ENCODE assay signal across 16 mouse cellular contexts in the genomic region with DNA sequence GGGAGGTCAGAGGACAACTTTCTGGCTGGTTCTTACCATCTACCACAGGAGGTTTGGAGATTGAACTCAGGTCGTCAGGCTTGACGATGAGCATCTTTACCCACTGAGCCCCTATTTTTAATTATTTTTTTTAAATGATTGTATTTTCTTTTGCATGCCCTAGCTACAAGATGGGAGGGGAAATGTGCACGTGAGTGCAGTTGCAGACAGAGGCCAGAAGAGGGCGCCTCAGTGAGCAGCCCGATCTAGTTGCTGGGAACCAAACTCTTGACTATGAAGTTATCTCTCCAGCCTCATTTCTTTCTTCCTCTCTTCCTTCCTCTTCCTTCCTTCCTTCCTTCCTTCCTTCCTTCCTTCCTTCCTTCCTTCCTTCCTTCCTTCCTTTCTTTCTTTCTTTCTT.
DNase-seq lines count a peak whose midpoint lies in the region; ATAC-seq and TF ChIP-seq lines count a peak whose summit lies in the region.
"Had no signal": no experiment of that assay in that cellular context is flagged by ENCODE, and none has a peak within 500 bp of the region (broad histone marks: within the 10 kb centered on the region; RNA-seq: fewer than 3 reads in every experiment).

No protein-coding gene starts in this region.

- TF ChIP-seq POLR2A in kidney, adult 2 months (IDR thresholded peaks at IDR 0.05; ENCODE audit: low read depth, low read length): no peak
- TF ChIP-seq POLR2A in small intestine, adult 2 months (IDR thresholded peaks at IDR 0.05; ENCODE audit: low read depth, low read length): no peak

- no peaks in the 10 kb centered on the region for H3K4me1 ChIP-seq in kidney, adult 2 months (ENCODE audit: control insufficient read depth, insufficient read depth, low read length)
- no peaks in the 10 kb centered on the region for H3K4me1 ChIP-seq in midbrain, embryonic 11.5 days (ENCODE audit: control insufficient read depth, insufficient read depth, low read length)
- no peaks in the 10 kb centered on the region for H3K4me1 ChIP-seq in midbrain, embryonic 14.5 days (ENCODE audit: control insufficient read depth, insufficient read depth, low read length)
- H3K4me1 ChIP-seq in small intestine, adult 2 months (ENCODE audit: control insufficient read depth, insufficient read depth, insufficient read length, low read length): no peaks in the 10 kb centered on the region
- H3K4me1 ChIP-seq: forebrain, embryonic 13.5 days; hindbrain, embryonic 15.5 days; stomach, embryonic 15.5 days had no signal

- H3K4me2 ChIP-seq in midbrain, embryonic 11.5 days: no peak overlapping the region
- no peak overlapping the region for H3K4me2 ChIP-seq in midbrain, embryonic 14.5 days (ENCODE audit: low read length)
- H3K4me2 ChIP-seq: embryonic facial prominence, embryonic 15.5 days; forebrain, embryonic 13.5 days; hindbrain, embryonic 15.5 days; limb, embryonic 12.5 days; stomach, embryonic 15.5 days had no signal

- 0 out of 2 replicates have a peak, but pooled peaks have one; percentile 19 for TF ChIP-seq CTCF in kidney, adult 2 months (conservative IDR thresholded peaks at IDR 0.05; ENCODE audit: insufficient read depth, insufficient read length, low read depth, low read length)
- peak; percentile 15; the same call in 1 of the 2 replicates for TF ChIP-seq CTCF in small intestine, adult 2 months (IDR thresholded peaks at IDR 0.05; ENCODE audit: extremely low read depth, insufficient read length, insufficient replicate concordance, low read depth, low read length)

- H3K27ac ChIP-seq in kidney, adult 2 months (ENCODE audit: insufficient read depth, low read depth, low read length): no peak overlapping the region
- H3K27ac ChIP-seq in midbrain, embryonic 11.5 days (ENCODE audit: low read depth, low read length): no peak overlapping the region
- H3K27ac ChIP-seq in midbrain, embryonic 14.5 days (replicated peaks; ENCODE audit: low read depth, low read length): no peak overlapping the region
- H3K27ac ChIP-seq in small intestine, adult 2 months (ENCODE audit: insufficient read depth, low read depth, low read length): no peak overlapping the region
- H3K27ac ChIP-seq: embryonic facial prominence, embryonic 15.5 days; forebrain, embryonic 13.5 days; hindbrain, embryonic 15.5 days; limb, embryonic 12.5 days; stomach, embryonic 15.5 days had no signal

- no peaks in the 10 kb centered on the region for H3K36me3 ChIP-seq in kidney, adult 2 months (ENCODE audit: control insufficient read depth, insufficient read depth, low read length)
- H3K36me3 ChIP-seq in midbrain, embryonic 11.5 days (ENCODE audit: control insufficient read depth, insufficient read depth, low read length): no peaks in the 10 kb centered on the region
- H3K36me3 ChIP-seq in midbrain, embryonic 14.5 days (ENCODE audit: control insufficient read depth, insufficient read depth, low read length): no peaks in the 10 kb centered on the region
- H3K36me3 ChIP-seq in small intestine, adult 2 months (ENCODE audit: control insufficient read depth, insufficient read depth, low read length): no peaks in the 10 kb centered on the region
- H3K36me3 ChIP-seq: embryonic facial prominence, embryonic 15.5 days; hindbrain, embryonic 15.5 days; limb, embryonic 12.5 days; stomach, embryonic 15.5 days had no signal

- H3K9ac ChIP-seq in midbrain, embryonic 11.5 days (ENCODE audit: low read length): no peak overlapping the region
- no peak overlapping the region for H3K9ac ChIP-seq in midbrain, embryonic 14.5 days (replicated peaks; ENCODE audit: low read length)
- H3K9ac ChIP-seq: embryonic facial prominence, embryonic 15.5 days; forebrain, embryonic 13.5 days; hindbrain, embryonic 15.5 days; limb, embryonic 12.5 days; stomach, embryonic 15.5 days had no signal

- no peaks in the 10 kb centered on the region for H3K9me3 ChIP-seq in midbrain, embryonic 11.5 days (ENCODE audit: control insufficient read depth, low read length)
- no peaks in the 10 kb centered on the region; the same call in 1 of the 2 replicates for H3K9me3 ChIP-seq in midbrain, embryonic 14.5 days (ENCODE audit: control insufficient read depth, low read length)
- H3K9me3 ChIP-seq: embryonic facial prominence, embryonic 15.5 days; forebrain, embryonic 13.5 days; hindbrain, embryonic 15.5 days; stomach, embryonic 15.5 days had no signal

- WGBS in kidney, adult 2 months: 96% methylated on average over 5 of the region's 5 CpGs
- WGBS in midbrain, embryonic 11.5 days: 90% methylated on average over 5 of the region's 5 CpGs
- WGBS in midbrain, embryonic 14.5 days: 93% methylated on average over 5 of the region's 5 CpGs
- WGBS in small intestine, adult 2 months: 92% methylated on average over 5 of the region's 5 CpGs

- no peak overlapping the region for H3K4me3 ChIP-seq in kidney, adult 2 months (ENCODE audit: insufficient read depth, low read depth, low read length)
- no peak overlapping the region for H3K4me3 ChIP-seq in midbrain, embryonic 11.5 days (ENCODE audit: low read depth, low read length)
- no peak overlapping the region for H3K4me3 ChIP-seq in midbrain, embryonic 14.5 days (replicated peaks; ENCODE audit: low read depth, low read length)
- no peak overlapping the region for H3K4me3 ChIP-seq in small intestine, adult 2 months (ENCODE audit: low read depth, low read length)
- H3K4me3 ChIP-seq: embryonic facial prominence, embryonic 15.5 days; forebrain, embryonic 13.5 days; hindbrain, embryonic 15.5 days; limb, embryonic 12.5 days; megakaryocyte, embryonic 14.5 days; stomach, embryonic 15.5 days had no signal

- no peaks in the 10 kb centered on the region for H3K27me3 ChIP-seq in kidney, adult 2 months (replicated peaks; ENCODE audit: control insufficient read depth, insufficient read depth, low read length)
- H3K27me3 ChIP-seq in midbrain, embryonic 11.5 days (ENCODE audit: control insufficient read depth, insufficient read depth, low read length): no peaks in the 10 kb centered on the region
- H3K27me3 ChIP-seq in midbrain, embryonic 14.5 days (ENCODE audit: control insufficient read depth, insufficient read depth, low read length): no peaks in the 10 kb centered on the region
- no peaks in the 10 kb centered on the region for H3K27me3 ChIP-seq in small intestine, adult 2 months (ENCODE audit: control insufficient read depth, insufficient read depth, low read length)
- H3K27me3 ChIP-seq: embryonic facial prominence, embryonic 15.5 days; forebrain, embryonic 13.5 days; hindbrain, embryonic 15.5 days; limb, embryonic 12.5 days; stomach, embryonic 15.5 days had no signal

- ATAC-seq in midbrain, embryonic 11.5 days (ENCODE audit: low FRiP score): no peak
- ATAC-seq in midbrain, embryonic 14.5 days (ENCODE audit: low FRiP score, low TSS enrichment): no peak
- ATAC-seq: forebrain, embryonic 13.5 days had no signal

- DNase-seq in kidney, adult 2 months: no peak
- no peak for DNase-seq in kidney, postnatal 25 days
- DNase-seq in midbrain, embryonic 11.5 days (ENCODE audit: low spot score, missing footprints): peak; percentile 44
- no peak for DNase-seq in midbrain, embryonic 14.5 days
- DNase-seq in MEL-GATA-1-ER (ENCODE audit: extremely low read depth, low read depth): peak; percentile 6
- DNase-seq in gastrocnemius, adult 8-10 months (ENCODE audit: low spot score in 2 of 2): no peak
- DNase-seq: cerebellum, adult 11 months; kidney, adult 9 months; lung, postnatal 10 days had no signal

Comparison
In these comparisons a context has a peak if more than half of its experiments do, and no peak if none do; other contexts are left out.
1. DNase-seq: peak in midbrain, embryonic 11.5 days (single experiment) and MEL-GATA-1-ER (single experiment); none in kidney, adult 2 months (single experiment), kidney, postnatal 25 days (0 of 2), midbrain, embryonic 14.5 days (single experiment) and gastrocnemius, adult 8-10 months (0 of 2).